Mouse (Mus musculus): ENCODE data around the gene Wdr18. TPM values are rescaled to one million over a fixed set of nuclear protein-coding genes. Genes with fewer than 3 reads are reported as not detected.
A peak's percentile ranks its signal among the peaks of the same experiment; 100 is the strongest.
"Not testable (repeated sequence)": the region's sequence is repeated elsewhere in the genome, so short reads cannot be mapped to it uniquely, and the experiment has no call there.

Wdr18 gene
- polyA plus RNA-seq, 1 experiment: 25.0 TPM

- DNase-seq (ENCODE audit: low spot score): no peak
Measured at GRCm38 (mm10) chr10:79946752-79947322, 13.1 kb upstream of the Wdr18 start.

- no peak for DNase-seq (ENCODE audit: low spot score)
Measured at GRCm38 (mm10) chr10:79947502-79947901, 12.4 kb upstream of the Wdr18 start.

- DNase-seq (ENCODE audit: low spot score): no peak
Measured at GRCm38 (mm10) chr10:79949873-79950272, 10.1 kb upstream of the Wdr18 start.

GRCm38 (mm10) chr10:79950661-79951060 is 9.3 kb upstream of the Wdr18 start:
- no peak for DNase-seq (ENCODE audit: low spot score)

GRCm38 (mm10) chr10:79953946-79954345 is 6.0 kb upstream of the Wdr18 start:
- no peak for DNase-seq (ENCODE audit: low spot score)

- DNase-seq (ENCODE audit: low spot score): no peak
Measured at GRCm38 (mm10) chr10:79955691-79956090, 4.3 kb upstream of the Wdr18 start.

- DNase-seq (ENCODE audit: low spot score): no peak
Measured at GRCm38 (mm10) chr10:79956643-79957154, 3.3 kb upstream of the Wdr18 start.

- peak; percentile 71 for DNase-seq (ENCODE audit: low spot score)
Measured at GRCm38 (mm10) chr10:79958140-79958816, 1.7 kb upstream of the Wdr18 start.

GRCm38 (mm10) chr10:79959412-79959811 is 540 bp upstream of the Wdr18 start:
- DNase-seq (ENCODE audit: low spot score): not testable (repeated sequence)

GRCm38 (mm10) chr10:79960671-79961294 is 831 bp downstream of the Wdr18 start:
- no peak for DNase-seq (ENCODE audit: low spot score)

- no peak for DNase-seq (ENCODE audit: low spot score)
Measured at GRCm38 (mm10) chr10:79964727-79965126, 4.8 kb downstream of the Wdr18 start.

- DNase-seq (ENCODE audit: low spot score): no peak
Measured at GRCm38 (mm10) chr10:79965325-79965724, 5.4 kb downstream of the Wdr18 start.

- no peak for DNase-seq (ENCODE audit: low spot score)
Measured at GRCm38 (mm10) chr10:79966886-79967400, 7.0 kb downstream of the Wdr18 start.

- DNase-seq (ENCODE audit: low spot score): no peak
Measured at GRCm38 (mm10) chr10:79968181-79968580, 8.2 kb downstream of the Wdr18 start.

GRCm38 (mm10) chr10:79969124-79969568 is 9.2 kb downstream of the Wdr18 start:
- no peak for DNase-seq (ENCODE audit: low spot score)

- no peak for DNase-seq (ENCODE audit: low spot score)
Measured at GRCm38 (mm10) chr10:79970415-79971182, 10.6 kb downstream of the Wdr18 start, which contains the start of gene Grin3b. Gene Grin3b, plus strand, starts transcription at chr10:79970715.

GRCm38 (mm10) chr10:79971183-79971497 is 11.2 kb downstream of the Wdr18 start:
- DNase-seq (ENCODE audit: low spot score): no peak

- DNase-seq (ENCODE audit: low spot score): peak; percentile 22
Measured at GRCm38 (mm10) chr10:79972831-79973230, 12.9 kb downstream of the Wdr18 start.

- no peak for DNase-seq (ENCODE audit: low spot score)
Measured at GRCm38 (mm10) chr10:79974087-79974486, 14.1 kb downstream of the Wdr18 start.

GRCm38 (mm10) chr10:79974668-79975067 is 14.7 kb downstream of the Wdr18 start:
- DNase-seq (ENCODE audit: low spot score): no peak

GRCm38 (mm10) chr10:79976071-79976721 is 16.2 kb downstream of the Wdr18 start:
- no peak for DNase-seq (ENCODE audit: low spot score)

All from urinary bladder, adult 2 months (tissue).